Mouse (Mus musculus) embryonic fibroblast, embryonic 13.5 days (primary cell): ENCODE measurements around the gene Mybph. TPM values are rescaled to one million over a fixed set of nuclear protein-coding genes. Genes with fewer than 3 reads are reported as not detected.

Experiments used
- H3K27ac ChIP-seq: 2 replicates; pipeline ENCODE4 v1.5.1; 2012; ENCODE audit warnings: low read length, control low read depth, inconsistent platforms; ENCODE audit not compliant: insufficient read depth
- H3K4me1 ChIP-seq: 2 replicates; pipeline ENCODE4 v1.6.1; 2011; ENCODE audit warnings: low read length; ENCODE audit not compliant: control insufficient read depth, insufficient read depth
- H3K4me3 ChIP-seq: 2 replicates; pipeline ENCODE4 v1.5.1; 2011; ENCODE audit warnings: mild to moderate bottlenecking, control low read depth, low read length; ENCODE audit not compliant: insufficient read depth
- CTCF ChIP-seq: IDR thresholded peaks from 2 replicates; pipeline ENCODE4 v1.5.1; 2011; ENCODE audit warnings: mild to moderate bottlenecking, control low read depth, low read length, moderate library complexity, borderline replicate concordance; ENCODE audit not compliant: insufficient read depth
- POLR2A ChIP-seq: IDR thresholded peaks from 2 replicates; pipeline ENCODE4 v1.6.1; 2011; ENCODE audit warnings: low read depth, mild to moderate bottlenecking, control low read depth, low read length, moderate library complexity
- polyA plus RNA-seq: library from polyadenylated mRNA; stranded (reverse); fragments of >200 nt; gene quantifications from 2 replicates; pipeline ENCODE4 v1.2.4, GENCODE M21; 2011; ENCODE audit warnings: low read depth; ENCODE audit not compliant: missing spikeins, insufficient read length

The Mybph gene
- polyA plus RNA-seq, 1 experiment, result not detected

DNA sequence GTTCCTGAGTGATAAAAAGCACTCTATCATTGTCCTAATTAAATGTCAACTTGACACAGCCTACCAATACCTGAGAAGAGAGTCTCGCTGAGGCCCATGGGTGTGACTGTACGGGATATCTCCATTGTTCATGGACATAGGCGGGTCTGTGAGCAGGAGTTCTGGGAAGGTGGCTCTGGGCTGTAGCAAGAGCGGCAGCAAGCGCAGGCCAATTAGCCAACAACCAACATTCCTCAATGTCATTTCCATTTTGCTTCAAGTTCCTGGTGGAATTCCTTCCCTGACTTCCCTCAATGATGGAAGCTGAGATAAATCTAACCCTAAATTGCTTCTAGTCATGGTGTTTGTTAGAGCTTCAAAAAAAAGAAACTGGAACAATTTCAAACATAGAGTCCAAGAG, 15.3 kb upstream of the Mybph start:
- TF ChIP-seq CTCF (no peak), POLR2A (no peak)
- no peak overlapping the region for H3K4me3 ChIP-seq
- H3K27ac ChIP-seq, result no peak overlapping the region

DNA sequence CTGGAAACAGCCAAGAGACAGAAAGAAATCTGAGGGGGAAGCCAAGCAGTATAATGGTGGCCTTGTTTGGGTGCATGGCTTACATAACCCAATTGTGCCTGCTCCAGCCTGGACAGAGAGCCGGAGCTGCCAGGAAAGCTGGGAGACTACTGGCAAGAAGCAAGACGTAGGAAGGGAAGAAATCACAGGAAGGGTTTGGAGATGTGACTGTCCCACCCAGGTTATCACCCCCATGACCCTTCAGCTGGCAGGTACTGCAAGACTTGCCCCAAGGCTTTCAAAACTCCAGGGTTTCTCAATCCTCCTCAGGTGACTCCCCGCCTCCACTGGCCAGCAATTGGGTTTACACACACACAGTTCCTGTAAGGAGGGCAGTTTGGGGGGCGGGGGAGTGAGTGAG, 11.2 kb upstream of the Mybph start, which contains the start of gene Chil1:
Gene Chil1, plus strand, starts transcription at position 152 of the 400 bp plus-strand sequence.
- H3K4me1 ChIP-seq, result no peaks in the 10 kb centered on the region
- no peak for TF ChIP-seq CTCF
- TF ChIP-seq POLR2A, result no peak
- no peak within 1 kb of the TSS for H3K4me3 ChIP-seq
- H3K27ac ChIP-seq, result no peak within 1 kb of the TSS

More for the DNA sequence above, 15.3 kb upstream of the Mybph start:
- H3K4me1 ChIP-seq, result no peaks in the 10 kb centered on the region

DNA sequence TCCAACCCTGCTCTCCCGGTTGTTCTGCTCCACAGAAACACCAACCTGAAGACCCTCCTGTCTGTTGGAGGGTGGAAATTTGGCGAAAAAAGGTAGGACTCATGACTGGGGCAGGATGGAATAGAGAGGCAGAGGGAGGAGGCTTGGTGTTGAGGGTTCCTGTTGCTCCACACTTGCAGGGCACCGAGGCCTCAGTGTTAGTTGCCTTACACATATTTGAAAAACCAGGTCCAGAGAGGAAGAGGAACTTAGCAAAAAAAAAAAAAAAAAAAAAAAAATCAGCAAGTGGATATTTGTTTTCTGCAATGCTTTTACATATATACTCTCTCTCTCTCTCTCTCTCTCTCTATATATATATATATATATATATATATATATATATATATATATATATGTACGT, 9.2 kb upstream of the Mybph start:
- Histone ChIP-seq H3K4me3 (no peak overlapping the region), H3K27ac (no peak overlapping the region), H3K4me1 (no peaks in the 10 kb centered on the region)
- TF ChIP-seq CTCF (no peak), POLR2A (no peak)

DNA sequence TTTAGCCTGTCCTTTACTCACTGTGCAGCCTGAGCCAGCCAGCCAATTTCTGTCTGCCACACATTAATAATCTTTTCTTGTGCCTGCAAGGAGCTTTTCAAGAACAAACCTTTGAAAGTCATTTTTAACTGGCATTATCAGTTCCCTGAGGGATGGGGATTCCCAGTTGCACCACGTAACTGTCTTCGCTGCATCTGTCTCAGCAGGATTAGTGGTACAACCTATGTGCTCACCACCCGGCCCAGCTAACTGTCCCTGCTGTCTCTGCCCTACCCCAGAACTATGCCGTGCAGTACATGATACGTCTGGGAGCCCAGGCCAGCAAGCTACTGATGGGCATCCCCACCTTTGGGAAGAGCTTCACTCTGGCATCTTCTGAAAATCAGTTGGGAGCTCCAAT, 5.0 kb upstream of the Mybph start:
- Histone ChIP-seq H3K4me3 (no peak overlapping the region), H3K4me1 (peaks cover 11% of the 10 kb centered on the region; the same call in 1 of the 2 replicates), H3K27ac (no peak overlapping the region)
- no peak for TF ChIP-seq POLR2A
- TF ChIP-seq CTCF, result no peak

DNA sequence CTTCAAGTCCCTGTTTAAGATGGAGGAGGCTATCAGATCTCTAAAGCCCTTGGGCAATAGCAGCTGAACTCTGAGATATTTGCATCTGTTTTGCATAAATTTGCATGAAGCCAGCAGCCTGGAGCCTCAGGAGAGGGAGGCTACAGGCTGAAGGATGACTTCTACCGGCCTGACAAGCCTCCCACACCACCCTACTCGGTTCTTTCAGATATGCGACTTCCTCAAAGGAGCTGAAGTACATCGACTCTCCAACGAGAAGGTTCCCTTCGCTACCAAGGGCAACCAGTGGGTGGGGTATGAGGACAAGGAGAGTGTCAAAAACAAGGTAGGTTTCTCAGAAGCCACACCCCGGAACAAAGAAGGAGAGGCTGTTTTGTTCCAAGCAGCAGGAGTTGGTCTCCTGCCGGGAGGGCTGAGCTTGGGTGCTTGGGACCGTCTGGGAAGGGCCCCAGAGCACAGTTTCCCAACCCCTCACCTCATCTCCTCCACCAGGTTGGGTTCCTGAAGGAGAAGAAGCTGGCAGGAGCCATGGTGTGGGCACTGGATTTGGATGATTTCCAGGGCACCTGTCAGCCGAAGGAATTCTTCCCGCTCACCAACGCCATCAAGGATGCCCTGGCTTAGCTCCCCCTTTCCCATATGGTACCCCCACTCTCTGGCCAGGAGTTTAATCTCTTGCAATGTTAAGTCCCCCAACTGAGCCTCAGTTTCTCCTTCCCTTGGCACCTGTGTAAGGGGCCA, 4.1 kb upstream of the Mybph start:
- Histone ChIP-seq H3K27ac (no peak overlapping the region), H3K4me1 (peaks cover 11% of the 10 kb centered on the region; the same call in 1 of the 2 replicates), H3K4me3 (no peak overlapping the region)
- TF ChIP-seq CTCF (no peak), POLR2A (no peak)

DNA sequence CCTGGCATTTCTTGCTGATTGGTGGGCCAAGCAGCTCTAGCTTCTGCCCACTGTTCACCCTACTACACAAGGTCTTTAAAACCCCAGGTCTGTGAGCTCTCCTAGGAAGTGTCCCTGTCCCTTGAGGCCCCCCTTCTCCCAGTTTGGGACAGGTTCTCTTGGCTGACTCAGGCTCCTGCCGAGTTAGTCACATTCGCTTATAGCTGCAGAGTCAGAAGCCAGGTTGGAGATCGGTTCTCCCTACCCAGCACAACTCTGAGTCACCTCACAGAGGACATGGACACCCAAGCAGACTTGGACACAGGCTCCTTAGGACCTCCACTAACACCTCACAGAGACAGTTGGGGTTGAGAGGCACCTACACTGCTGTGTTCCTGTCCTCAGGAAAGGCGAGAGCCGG, 2.1 kb upstream of the Mybph start:
- Histone ChIP-seq H3K27ac (peak overlapping the region; percentile 43; the same call in 1 of the 2 replicates), H3K4me3 (no peak overlapping the region), H3K4me1 (peaks cover 15% of the 10 kb centered on the region)
- no peak for TF ChIP-seq POLR2A
- TF ChIP-seq CTCF, result no peak

DNA sequence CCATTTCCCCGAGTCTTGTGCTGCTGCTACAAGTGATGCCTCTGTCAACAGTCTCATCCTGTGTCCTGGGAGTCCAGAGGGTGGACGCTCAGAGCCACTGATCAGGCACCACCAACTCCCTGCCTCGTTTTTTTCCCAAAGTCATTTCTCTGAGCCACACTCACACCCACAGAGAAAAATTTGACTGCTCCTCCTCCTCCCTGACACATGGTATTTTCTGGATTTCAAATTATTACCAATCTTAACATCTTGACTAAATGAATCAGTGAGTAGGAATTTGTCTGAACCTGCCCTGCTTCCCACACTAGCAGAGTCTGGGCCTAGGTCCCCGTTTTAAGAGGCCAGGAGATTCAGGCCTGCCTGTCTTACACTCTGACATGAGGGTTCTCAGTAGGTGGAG, 1.2 kb upstream of the Mybph start:
- TF ChIP-seq POLR2A, result no peak
- no peak for TF ChIP-seq CTCF

DNA sequence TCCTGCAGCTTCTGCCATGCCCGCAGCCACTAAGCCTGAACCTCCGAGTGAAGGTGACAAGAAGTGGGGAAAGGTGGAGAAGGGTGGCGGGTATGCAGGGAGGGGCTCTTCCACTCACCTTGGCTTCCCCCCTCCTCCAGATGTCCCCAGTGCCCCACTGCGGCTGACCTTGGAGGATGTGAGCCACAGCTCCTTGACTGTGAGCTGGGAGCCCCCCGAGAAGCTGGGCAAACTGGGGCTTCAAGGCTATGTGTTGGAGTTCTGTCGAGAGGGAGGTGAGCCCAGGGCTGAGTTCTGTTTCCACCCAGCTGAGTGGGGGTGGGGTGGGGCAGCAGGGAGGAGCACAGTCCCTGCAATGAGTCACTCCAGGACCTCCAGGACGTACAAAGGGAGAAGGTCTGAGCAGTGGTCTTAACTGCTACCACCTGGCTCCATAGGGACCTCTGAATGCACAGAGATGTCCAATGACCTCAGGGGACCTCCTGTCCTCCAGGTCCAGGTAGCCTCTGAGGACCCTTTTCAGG, 488 bp downstream of the Mybph start:
- Histone ChIP-seq H3K4me3 (no peak overlapping the region), H3K4me1 (peaks cover 15% of the 10 kb centered on the region), H3K27ac (no peak overlapping the region)
- TF ChIP-seq POLR2A (no peak), CTCF (no peak)

More for the DNA sequence above, 1.2 kb upstream of the Mybph start:
- Histone ChIP-seq H3K27ac (peak overlapping the region; percentile 78), H3K4me3 (no peak overlapping the region), H3K4me1 (peaks cover 15% of the 10 kb centered on the region)

DNA sequence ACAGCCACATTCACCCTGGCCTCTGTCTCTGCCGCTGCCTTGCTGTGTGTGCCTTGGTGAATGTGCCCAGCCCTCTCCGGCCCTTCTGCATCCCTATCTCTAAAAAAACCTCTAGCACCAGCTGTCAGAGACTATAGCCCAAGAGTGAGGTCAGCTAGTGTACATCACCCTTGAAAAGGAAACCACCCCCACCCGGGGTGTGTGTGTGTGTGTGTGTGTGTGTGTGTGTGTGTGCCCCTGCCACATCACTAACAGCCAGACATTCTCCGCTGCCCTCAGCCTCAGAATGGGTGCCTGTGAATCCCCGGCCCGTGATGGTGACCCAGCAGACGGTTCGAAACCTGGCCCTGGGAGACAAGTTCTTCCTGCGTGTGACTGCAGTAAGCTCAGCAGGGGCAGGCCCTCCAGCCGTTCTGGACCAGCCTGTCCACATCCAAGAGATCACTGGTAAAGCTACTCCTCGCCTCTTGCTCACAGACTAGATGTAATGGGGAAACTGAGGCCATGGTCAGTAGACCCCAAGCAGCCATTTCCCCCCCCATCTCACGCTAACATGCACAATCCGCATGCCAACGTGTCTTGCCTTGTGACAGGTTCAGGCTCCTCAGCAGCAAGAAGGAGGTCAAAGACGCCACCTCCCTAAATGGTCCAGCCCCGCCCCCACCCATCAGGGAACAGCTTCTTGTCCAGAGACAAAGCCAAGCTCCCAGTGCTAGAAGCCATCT, 1.2 kb downstream of the Mybph start:
- Histone ChIP-seq H3K4me3 (no peak overlapping the region), H3K27ac (no peak overlapping the region), H3K4me1 (peaks cover 15% of the 10 kb centered on the region)
- TF ChIP-seq POLR2A (no peak), CTCF (no peak)

DNA sequence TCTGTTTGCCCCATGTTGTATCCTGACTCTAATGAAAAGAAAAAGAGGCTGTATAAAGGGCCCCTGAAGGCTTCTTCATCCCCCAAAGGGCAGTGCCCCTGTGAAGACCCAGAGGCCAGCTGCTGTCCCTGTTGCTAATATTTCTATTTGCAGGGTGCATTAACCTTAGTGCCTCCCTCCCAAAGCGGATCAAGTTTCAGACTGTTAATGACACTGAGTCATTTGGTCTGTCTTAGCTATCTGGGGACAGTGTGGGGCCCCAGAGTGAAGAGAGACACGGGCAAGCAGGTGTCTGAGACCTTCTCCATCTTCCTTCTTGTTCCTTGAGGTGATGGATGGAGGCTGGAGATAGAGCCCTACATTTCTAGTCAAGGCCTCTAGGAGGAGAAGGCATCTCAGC, 1.9 kb downstream of the Mybph start:
- H3K4me3 ChIP-seq, result no peak overlapping the region
- TF ChIP-seq CTCF (no peak), POLR2A (no peak)
- peaks cover 15% of the 10 kb centered on the region for H3K4me1 ChIP-seq
- no peak overlapping the region for H3K27ac ChIP-seq
